In genomic region chr5:13144733-13145457, GRCm38 (mm10) we compare ENCODE assay signal across 27 mouse cellular contexts. TPM values are rescaled to one million over a fixed set of nuclear protein-coding genes. Genes with fewer than 3 reads are reported as not detected.
DNase-seq lines count a peak whose midpoint lies in the region; ATAC-seq and TF ChIP-seq lines count a peak whose summit lies in the region.
"Had no signal": no experiment of that assay in that cellular context is flagged by ENCODE, and none has a peak within 500 bp of the region (broad histone marks: within the 10 kb centered on the region; RNA-seq: fewer than 3 reads in every experiment).

No protein-coding gene starts in this region.

- no peaks in the 10 kb centered on the region for H3K36me3 ChIP-seq in embryonic facial prominence, embryonic 14.5 days (ENCODE audit: control insufficient read depth, insufficient read depth, low read length)
- H3K36me3 ChIP-seq in embryonic facial prominence, embryonic 10.5 days (replicated peaks): no peaks in the 10 kb centered on the region
- H3K36me3 ChIP-seq in kidney, postnatal 0 days (ENCODE audit: insufficient read depth, low read length): no peaks in the 10 kb centered on the region
- 0 out of 2 replicates have a peak, but pooled peaks cover 3% of the 10 kb centered on the region for H3K36me3 ChIP-seq in limb, embryonic 10.5 days
- H3K36me3 ChIP-seq in neural tube, embryonic 15.5 days: no peaks in the 10 kb centered on the region
- H3K36me3 ChIP-seq: embryonic facial prominence, embryonic 12.5 days; heart, embryonic 13.5 days; liver, embryonic 13.5 days; midbrain, embryonic 10.5 days had no signal

- no peak overlapping the region for H3K9ac ChIP-seq in embryonic facial prominence, embryonic 14.5 days (ENCODE audit: low read depth, low read length)
- H3K9ac ChIP-seq in kidney, postnatal 0 days (ENCODE audit: low read depth, low read length): no peak overlapping the region
- no peak overlapping the region for H3K9ac ChIP-seq in neural tube, embryonic 15.5 days (replicated peaks)
- H3K9ac ChIP-seq: embryonic facial prominence, embryonic 12.5 days; forebrain, postnatal 0 days; heart, embryonic 13.5 days; hindbrain, embryonic 14.5 days; liver, embryonic 13.5 days had no signal

- WGBS in embryonic facial prominence, embryonic 14.5 days: 80% methylated on average over 7 of the region's 7 CpGs
- WGBS in embryonic facial prominence, embryonic 10.5 days: 76% methylated on average over 7 of the region's 7 CpGs
- WGBS in kidney, postnatal 0 days: 19% methylated on average over 7 of the region's 7 CpGs
- WGBS in limb, embryonic 10.5 days: 19% methylated on average over 7 of the region's 7 CpGs
- 7% methylated on average over 7 of the region's 7 CpGs for WGBS in neural tube, embryonic 15.5 days

- no peak overlapping the region for H3K4me3 ChIP-seq in embryonic facial prominence, embryonic 14.5 days (ENCODE audit: low read depth, low read length)
- no peak overlapping the region for H3K4me3 ChIP-seq in embryonic facial prominence, embryonic 10.5 days
- no peak overlapping the region for H3K4me3 ChIP-seq in kidney, postnatal 0 days (replicated peaks; ENCODE audit: low read depth, low read length)
- H3K4me3 ChIP-seq in limb, embryonic 10.5 days: no peak overlapping the region
- H3K4me3 ChIP-seq in neural tube, embryonic 15.5 days (replicated peaks): no peak overlapping the region
- H3K4me3 ChIP-seq: embryonic facial prominence, embryonic 12.5 days; heart, embryonic 13.5 days; liver, embryonic 13.5 days; midbrain, embryonic 10.5 days; myocyte had no signal

- no peak overlapping the region for H3K27ac ChIP-seq in embryonic facial prominence, embryonic 14.5 days (replicated peaks; ENCODE audit: low read depth, low read length)
- H3K27ac ChIP-seq in embryonic facial prominence, embryonic 10.5 days (replicated peaks): no peak overlapping the region
- no peak overlapping the region for H3K27ac ChIP-seq in kidney, postnatal 0 days
- H3K27ac ChIP-seq in limb, embryonic 10.5 days: peak overlapping the region; percentile 39
- H3K27ac ChIP-seq in neural tube, embryonic 15.5 days (replicated peaks): no peak overlapping the region
- H3K27ac ChIP-seq: embryonic facial prominence, embryonic 12.5 days; heart, embryonic 13.5 days; hindbrain, embryonic 14.5 days; liver, embryonic 13.5 days; macrophage; midbrain, embryonic 10.5 days had no signal

- no peak for TF ChIP-seq CTCF in kidney, postnatal 0 days (IDR thresholded peaks at IDR 0.05; ENCODE audit: low read depth)

- H3K27me3 ChIP-seq in embryonic facial prominence, embryonic 14.5 days (replicated peaks; ENCODE audit: control insufficient read depth, insufficient read depth, low read length): no peaks in the 10 kb centered on the region
- no peaks in the 10 kb centered on the region for H3K27me3 ChIP-seq in embryonic facial prominence, embryonic 10.5 days (replicated peaks; ENCODE audit: low read depth, poor library complexity, severe bottlenecking)
- H3K27me3 ChIP-seq in kidney, postnatal 0 days (ENCODE audit: insufficient read depth, low read length): no peaks in the 10 kb centered on the region
- no peaks in the 10 kb centered on the region for H3K27me3 ChIP-seq in limb, embryonic 10.5 days (ENCODE audit: low read depth, poor library complexity, severe bottlenecking)
- no peaks in the 10 kb centered on the region for H3K27me3 ChIP-seq in neural tube, embryonic 15.5 days (replicated peaks)
- H3K27me3 ChIP-seq: embryonic facial prominence, embryonic 12.5 days; heart, embryonic 13.5 days; liver, embryonic 13.5 days; Patski had no signal

- H3K4me2 ChIP-seq in embryonic facial prominence, embryonic 14.5 days (ENCODE audit: low read depth, low read length): no peak overlapping the region
- H3K4me2 ChIP-seq in kidney, postnatal 0 days (ENCODE audit: low read length): no peak overlapping the region
- no peak overlapping the region for H3K4me2 ChIP-seq in neural tube, embryonic 15.5 days
- H3K4me2 ChIP-seq: embryonic facial prominence, embryonic 12.5 days; heart, embryonic 13.5 days; hindbrain, embryonic 14.5 days; liver, embryonic 13.5 days had no signal

- DNase-seq in embryonic facial prominence, embryonic 14.5 days (ENCODE audit: low spot score): peak; percentile 26
- no peak for DNase-seq in embryonic facial prominence, embryonic 10.5 days (ENCODE audit: low spot score)
- no peak for DNase-seq in kidney, postnatal 0 days (ENCODE audit: low spot score)
- no peak for DNase-seq in kidney, adult 11 months
- no peak for DNase-seq in limb, embryonic 10.5 days (ENCODE audit: low spot score)
- no peak for DNase-seq in right cerebral cortex, adult 18-20 months
- DNase-seq: adrenal gland, postnatal 14 days; cerebellum, adult 11 months; cerebellum, adult 9-11 months; forebrain, postnatal 0 days; gastrocnemius, postnatal 10 days; heart, postnatal 10 days; kidney, adult 18-20 months; kidney, postnatal 4 days; liver, embryonic 13.5 days; lung, adult 18-20 months had no signal

- H3K9me3 ChIP-seq in embryonic facial prominence, embryonic 14.5 days (ENCODE audit: control insufficient read depth, low read length): no peaks in the 10 kb centered on the region
- H3K9me3 ChIP-seq in embryonic facial prominence, embryonic 10.5 days: no peaks in the 10 kb centered on the region
- H3K9me3 ChIP-seq in kidney, postnatal 0 days (replicated peaks; ENCODE audit: low read length): no peaks in the 10 kb centered on the region
- no peaks in the 10 kb centered on the region for H3K9me3 ChIP-seq in limb, embryonic 10.5 days (replicated peaks)
- H3K9me3 ChIP-seq in neural tube, embryonic 15.5 days (replicated peaks): no peaks in the 10 kb centered on the region
- H3K9me3 ChIP-seq: embryonic facial prominence, embryonic 12.5 days; heart, embryonic 13.5 days; liver, embryonic 13.5 days; midbrain, embryonic 10.5 days had no signal

- no peaks in the 10 kb centered on the region for H3K4me1 ChIP-seq in embryonic facial prominence, embryonic 14.5 days (ENCODE audit: control insufficient read depth, insufficient read depth, low read length)
- no peaks in the 10 kb centered on the region for H3K4me1 ChIP-seq in embryonic facial prominence, embryonic 10.5 days
- H3K4me1 ChIP-seq in kidney, postnatal 0 days (replicated peaks; ENCODE audit: insufficient read depth, low read length): no peaks in the 10 kb centered on the region
- H3K4me1 ChIP-seq in limb, embryonic 10.5 days: peaks cover 14% of the 10 kb centered on the region
- H3K4me1 ChIP-seq in neural tube, embryonic 15.5 days: peaks cover 5% of the 10 kb centered on the region; the same call in 1 of the 2 replicates
- H3K4me1 ChIP-seq: embryonic facial prominence, embryonic 12.5 days; heart, embryonic 13.5 days; liver, embryonic 13.5 days; midbrain, embryonic 10.5 days had no signal

- ATAC-seq in embryonic facial prominence, embryonic 14.5 days (ENCODE audit: low read depth): peak; percentile 92; the same call in 1 of the 2 replicates
- peak; percentile 33; the same call in 1 of the 2 replicates for ATAC-seq in kidney, postnatal 0 days (replicated peaks; ENCODE audit: low FRiP score, low read depth)
- peak; percentile 70 for ATAC-seq in neural tube, embryonic 15.5 days (ENCODE audit: low FRiP score)
- ATAC-seq: forebrain, postnatal 0 days; inflammation-experienced regulatory T-cells, adult 6 months; lung, postnatal 0 days; midbrain, embryonic 16.5 days; Patski had no signal

RNA-seq across cellular contexts. Expression of gene Sema3a, which starts 19.7 kb away (rescaled TPM):
- 36.8 and 42.8 TPM in 2 replicates for polyA plus RNA-seq in embryonic facial prominence, embryonic 14.5 days (2014; fragmentation: Nextera tagmentation; extraction: Ambion mirVana)
- 43.0 and 49.6 TPM in 2 replicates for polyA plus RNA-seq in embryonic facial prominence, embryonic 10.5 days (2016; fragmentation: Nextera tagmentation; extraction: Ambion mirVana)
- polyA plus RNA-seq in kidney, postnatal 0 days (2015; fragmentation: Nextera tagmentation; extraction: Ambion mirVana): 11.2 and 13.8 TPM in 2 replicates
- polyA plus RNA-seq in limb, embryonic 10.5 days (2016; fragmentation: Nextera tagmentation; extraction: Ambion mirVana): 48.0 and 52.1 TPM in 2 replicates
- polyA plus RNA-seq in neural tube, embryonic 15.5 days (2015; fragmentation: Nextera tagmentation; extraction: Ambion mirVana): 20.7 and 22.1 TPM in 2 replicates
- polyA plus RNA-seq: inflammation-experienced regulatory T-cells, adult 6 months; macrophage had no signal

Comparison
In these comparisons a context has a peak if more than half of its experiments do, and no peak if none do; other contexts are left out.
1. ATAC-seq: peak in every context shown above with its lines; median percentile 92 in embryonic facial prominence, embryonic 14.5 days; 70 in neural tube, embryonic 15.5 days; 33 in kidney, postnatal 0 days.